Mouse (Mus musculus): ENCODE measurements around the gene Cacfd1.

- TF ChIP-seq CTCF (IDR thresholded peaks at IDR 0.05; ENCODE audit: extremely low read depth, insufficient read depth, insufficient read length, insufficient replicate concordance) (no peak), POLR2A (IDR thresholded peaks at IDR 0.05; ENCODE audit: low read depth, low read length) (no peak)
Observed at GRCm38 (mm10) chr2:27067124-27067523, 57.4 kb downstream of the Cacfd1 start.
